Mouse (Mus musculus) heart, postnatal 0 days (tissue): Measurements from ENCODE around the gene Zfp78. TPM values are rescaled to one million over a fixed set of nuclear protein-coding genes. Genes with fewer than 3 reads are reported as not detected.
A peak's percentile ranks its signal among the peaks of the same experiment; 100 is the strongest.
"Not testable (repeated sequence)": the region's sequence is repeated elsewhere in the genome, so short reads cannot be mapped to it uniquely, and the experiment has no call there.

Experiments used
- ATAC-seq: fragments of 200-750 bp; cut with Nextera tagmentation; 2 replicates; pipeline ENCODE4 v1.8.0; 2017; ENCODE audit warnings: low read depth, moderate number of reproducible peaks, moderate library complexity; ENCODE audit not compliant: insufficient read depth
- DNase-seq: peaks from one replicate; pipeline ENCODE4 v3.0.0-alpha.2; 2016; ENCODE audit warnings: low spot score
- H3K27ac ChIP-seq: fragments of 300-500 bp; sonication (generic); 2 replicates; pipeline ENCODE4 v1.5.1; 2014; ENCODE audit warnings: low read depth, mild to moderate bottlenecking
- H3K27me3 ChIP-seq: fragments of 300-500 bp; sonication (generic); 2 replicates; pipeline ENCODE4 v1.6.1; 2014; ENCODE audit warnings: low read length, mixed read lengths; ENCODE audit not compliant: control insufficient read depth, insufficient read depth
- H3K36me3 ChIP-seq: fragments of 300-500 bp; sonication (generic); replicated peaks from 2 replicates; pipeline ENCODE4 v1.6.1; 2014; ENCODE audit warnings: low read length, mixed read lengths; ENCODE audit not compliant: control insufficient read depth, insufficient read depth
- H3K4me1 ChIP-seq: fragments of 300-500 bp; sonication (generic); 2 replicates; pipeline ENCODE4 v1.6.1; 2014; ENCODE audit warnings: antibody characterized with exemption; ENCODE audit not compliant: control insufficient read depth, insufficient read depth
- H3K4me2 ChIP-seq: fragments of 300-500 bp; sonication (generic); 2 replicates; pipeline ENCODE4 v1.6.1; 2014; ENCODE audit warnings: low read depth, mild to moderate bottlenecking, low read length, moderate library complexity
- H3K4me3 ChIP-seq: fragments of 300-500 bp; sonication (generic); 2 replicates; pipeline ENCODE4 v1.5.1; 2014; ENCODE audit warnings: low read depth, low read length
- H3K9ac ChIP-seq: fragments of 300-500 bp; sonication (generic); replicated peaks from 2 replicates; pipeline ENCODE4 v1.6.1; 2014; ENCODE audit warnings: low read depth, low read length, mixed read lengths
- H3K9me3 ChIP-seq: fragments of 300-500 bp; sonication (generic); replicated peaks from 2 replicates; pipeline ENCODE4 v1.6.1; 2016; ENCODE audit warnings: low read length; ENCODE audit not compliant: control insufficient read depth
- CTCF ChIP-seq: IDR thresholded peaks from 2 replicates; pipeline ENCODE4 v1.5.1; 2016; ENCODE audit warnings: antibody characterized with exemption, control low read depth, low read depth
- EP300 ChIP-seq: IDR thresholded peaks from 2 replicates; pipeline ENCODE4 v1.6.1; 2016; ENCODE audit warnings: antibody characterized with exemption, low read depth
- WGBS: fragments of 180-500 bp; shearing (Covaris S2); extraction: QIAGEN DNeasy Blood & Tissue Kit; methylation state at CpG from one replicate; pipeline ENCODE4 v1.1.7; 2014; 5-methylcytosine and 5-hydroxymethylcytosine counted together
- polyA plus RNA-seq: library from polyadenylated mRNA; unstranded; fragments of >200 nt; fragmentation: Nextera tagmentation; extraction: Ambion mirVana; gene quantifications from 2 replicates; pipeline ENCODE4 v1.2.1, GENCODE M21; 2015
- total RNA-seq: library from RNA; depleted of rRNA; stranded (reverse); fragments of >200 nt; gene quantifications from 2 replicates; pipeline ENCODE4 v1.2.3, GENCODE M21; 2014; ENCODE audit warnings: low replicate concordance

Zfp78 gene
- total and polyA plus RNA-seq, 2 experiments from 2014 or later: 0.11 to 0.94 TPM

DNA sequence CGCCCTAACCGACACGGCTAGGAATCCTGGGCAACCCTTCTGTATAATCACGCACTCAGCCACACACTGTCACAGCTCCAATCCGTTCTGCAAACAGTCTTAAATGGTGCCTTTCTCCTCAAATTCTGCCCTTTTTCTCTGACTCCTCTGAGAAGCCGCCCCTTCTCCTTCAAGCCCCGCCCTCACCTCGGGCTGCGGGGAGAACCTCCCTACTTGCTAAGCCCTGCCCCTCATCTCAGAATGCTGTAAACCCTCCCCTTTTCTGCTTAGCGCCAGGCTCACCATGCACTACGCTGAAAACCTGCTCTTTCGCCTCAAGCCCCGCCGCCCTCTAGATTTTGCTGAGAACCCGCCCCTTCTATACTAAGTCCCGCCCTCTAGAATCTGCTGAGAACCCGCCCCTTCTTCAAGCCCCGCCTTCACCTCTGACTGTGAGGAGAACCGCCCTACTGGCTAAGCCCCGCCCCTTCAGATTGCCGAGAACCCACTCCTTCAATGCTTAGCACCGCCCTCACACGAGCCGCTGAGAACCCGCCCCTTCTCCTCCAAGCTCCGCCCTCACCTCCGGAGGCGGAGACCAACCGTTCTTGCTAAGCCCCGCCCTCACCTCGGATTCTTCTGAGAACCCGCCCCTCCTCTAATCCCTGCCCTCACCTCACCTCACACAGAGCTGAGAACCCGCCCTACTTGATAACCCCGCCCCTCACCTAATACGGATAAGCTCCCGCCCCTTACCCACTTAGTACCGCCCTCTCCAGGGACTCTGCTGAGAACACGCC is 623 bp upstream of the Zfp78 start:
- DNase-seq: peak; percentile 99
- Histone ChIP-seq H3K4me1 (peaks cover 4% of the 10 kb centered on the region; the same call in 1 of the 2 replicates), H3K4me2 (peak overlapping the region; percentile 71), H3K27ac (peak overlapping the region; percentile 80), H3K36me3 (no peaks in the 10 kb centered on the region), H3K27me3 (no peaks in the 10 kb centered on the region), H3K9ac (peak overlapping the region; percentile 55), H3K9me3 (no peaks in the 10 kb centered on the region), H3K4me3 (peak overlapping the region; percentile 53)
- under 1% methylated on average over 37 of the region's 38 CpGs for WGBS
- no peak for TF ChIP-seq CTCF
- peak; percentile 95 for ATAC-seq

DNA sequence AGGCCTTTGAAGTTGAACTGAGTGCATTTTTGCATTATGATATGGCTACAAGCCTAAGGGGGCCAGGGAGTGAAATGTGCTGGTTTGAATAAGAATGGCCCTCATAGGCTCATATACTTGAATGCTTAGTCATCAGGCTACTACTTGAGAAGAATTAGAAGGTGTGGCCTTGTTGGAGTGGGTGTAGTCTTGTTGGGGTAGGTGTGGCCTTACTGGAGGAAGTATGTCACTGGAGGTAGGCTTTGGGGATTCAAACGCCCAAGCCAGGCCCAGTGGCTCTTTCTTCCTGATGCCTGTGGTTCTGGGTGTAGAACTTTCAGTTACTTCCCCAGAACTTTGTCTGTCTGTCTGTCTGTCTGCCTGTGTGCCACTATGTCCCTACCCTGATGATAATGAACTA is 1.7 kb downstream of the Zfp78 start:
- H3K4me1 ChIP-seq: peaks cover 4% of the 10 kb centered on the region; the same call in 1 of the 2 replicates
- no peak overlapping the region for H3K4me3 ChIP-seq
- TF ChIP-seq EP300 (no peak), CTCF (no peak)
- WGBS: 55% methylated on average over 1 of the region's 1 CpGs
- ATAC-seq (no peak), DNase-seq (no peak)
- H3K27me3 ChIP-seq: no peaks in the 10 kb centered on the region
- no peaks in the 10 kb centered on the region for H3K36me3 ChIP-seq
- no peak overlapping the region for H3K4me2 ChIP-seq
- H3K9me3 ChIP-seq: no peaks in the 10 kb centered on the region
- no peak overlapping the region for H3K27ac ChIP-seq
- no peak overlapping the region for H3K9ac ChIP-seq

DNA sequence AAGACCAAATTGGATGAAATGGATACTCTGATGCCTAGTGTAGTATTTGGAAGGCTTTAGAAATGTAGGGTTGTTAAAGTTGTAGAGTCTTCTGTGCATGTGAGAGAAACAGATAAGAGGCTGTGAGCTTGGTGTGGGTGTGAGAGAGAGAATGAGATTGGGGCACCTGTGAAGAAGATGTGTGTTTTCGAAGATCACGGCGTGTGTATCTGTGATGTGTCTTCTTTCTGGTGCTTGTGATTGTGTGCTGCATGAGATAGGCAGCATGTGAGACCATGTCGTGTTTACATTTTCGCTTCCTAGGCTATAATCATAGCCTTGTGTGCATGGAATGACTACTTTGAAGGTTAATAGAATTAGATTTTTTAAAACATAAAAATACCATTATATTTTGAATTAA is 4.1 kb downstream of the Zfp78 start:
- no peaks in the 10 kb centered on the region for H3K27me3 ChIP-seq
- ATAC-seq: no peak
- peaks cover 4% of the 10 kb centered on the region; the same call in 1 of the 2 replicates for H3K4me1 ChIP-seq
- no peaks in the 10 kb centered on the region for H3K9me3 ChIP-seq
- no peaks in the 10 kb centered on the region for H3K36me3 ChIP-seq
- no peak overlapping the region for H3K4me3 ChIP-seq
- H3K27ac ChIP-seq: no peak overlapping the region
- no peak overlapping the region for H3K9ac ChIP-seq
- 86% methylated on average over 5 of the region's 5 CpGs for WGBS
- TF ChIP-seq CTCF (no peak), EP300 (no peak)
- DNase-seq: no peak
- H3K4me2 ChIP-seq: no peak overlapping the region

DNA sequence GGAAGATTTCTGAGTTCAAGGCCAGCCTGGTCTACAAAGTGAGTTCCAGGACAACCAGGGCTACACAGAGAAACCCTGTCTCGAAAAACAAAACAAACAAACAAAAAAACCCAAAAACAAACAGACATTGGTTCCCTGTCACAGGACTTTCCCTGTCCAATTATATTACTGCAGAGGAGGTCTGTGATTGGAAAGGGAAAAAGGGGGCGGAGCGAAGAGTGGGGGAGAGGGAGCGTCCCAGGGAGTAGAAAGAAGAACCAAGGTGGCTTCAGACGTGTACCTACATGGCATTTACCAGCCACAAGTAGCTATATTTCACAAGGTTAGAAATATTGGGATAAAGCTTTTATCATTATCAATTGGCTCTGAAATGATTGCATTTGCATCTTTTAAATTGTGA is 5.1 kb downstream of the Zfp78 start:
- 78% methylated on average over 5 of the region's 5 CpGs for WGBS
- H3K4me1 ChIP-seq, ATAC-seq, H3K9ac ChIP-seq, H3K4me2 ChIP-seq, H3K4me3 ChIP-seq, H3K27ac ChIP-seq, H3K27me3 ChIP-seq, H3K36me3 ChIP-seq, DNase-seq, H3K9me3 ChIP-seq: not testable (repeated sequence)

DNA sequence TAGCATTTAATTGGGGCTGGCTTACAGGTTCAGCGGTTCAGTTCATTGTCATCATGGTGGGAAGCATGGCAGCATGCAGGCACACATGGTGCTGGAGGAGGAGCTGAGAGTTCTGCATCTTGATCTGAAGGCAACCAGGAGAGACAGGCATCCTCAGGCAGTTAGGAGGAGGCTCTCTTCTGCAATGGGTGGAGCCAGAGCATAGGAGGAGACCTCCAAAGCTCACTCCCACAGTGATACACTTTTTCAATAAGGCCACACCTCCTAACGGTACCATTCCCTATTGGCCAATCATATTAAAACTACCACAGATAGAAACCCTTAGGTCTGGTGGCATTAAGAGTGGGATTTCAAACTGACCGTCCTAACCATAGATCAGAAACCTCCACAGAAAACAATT is 6.4 kb downstream of the Zfp78 start:
- no peak overlapping the region for H3K4me3 ChIP-seq
- no peak overlapping the region for H3K4me2 ChIP-seq
- no peaks in the 10 kb centered on the region for H3K9me3 ChIP-seq
- TF ChIP-seq CTCF (no peak), EP300 (no peak)
- no peak overlapping the region for H3K9ac ChIP-seq
- 83% methylated on average over 3 of the region's 3 CpGs for WGBS
- no peak overlapping the region for H3K27ac ChIP-seq
- H3K4me1 ChIP-seq: no peaks in the 10 kb centered on the region
- no peaks in the 10 kb centered on the region for H3K27me3 ChIP-seq
- ATAC-seq (no peak), DNase-seq (no peak)
- H3K36me3 ChIP-seq: peaks cover 5% of the 10 kb centered on the region; the same call in 1 of the 2 replicates

DNA sequence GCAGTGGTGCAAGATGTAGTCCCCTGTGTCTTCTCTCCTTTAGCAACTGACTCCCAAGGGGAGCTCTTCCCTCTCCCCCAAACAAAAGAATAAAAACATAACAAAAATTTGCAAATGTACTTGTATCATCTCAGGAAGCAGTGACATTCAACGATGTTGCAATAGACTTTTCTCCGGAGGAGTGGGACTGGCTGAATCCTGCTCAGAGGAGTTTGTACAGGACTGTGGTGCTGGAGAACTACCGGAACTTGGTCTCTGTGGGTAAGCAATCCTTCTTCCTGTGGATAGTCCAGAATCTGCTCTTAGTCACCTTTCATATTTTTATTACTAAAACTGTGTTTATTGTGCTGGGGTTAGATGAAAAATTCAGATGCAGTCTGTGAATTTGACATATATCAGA is 9.9 kb downstream of the Zfp78 start:
- H3K27ac ChIP-seq: no peak overlapping the region
- WGBS: 81% methylated on average over 3 of the region's 3 CpGs
- H3K27me3 ChIP-seq: no peaks in the 10 kb centered on the region
- H3K4me3 ChIP-seq: no peak overlapping the region
- H3K4me2 ChIP-seq: no peak overlapping the region
- no peaks in the 10 kb centered on the region for H3K4me1 ChIP-seq
- no peak for ATAC-seq
- H3K36me3 ChIP-seq: peaks cover 5% of the 10 kb centered on the region; the same call in 1 of the 2 replicates
- DNase-seq: no peak
- no peaks in the 10 kb centered on the region for H3K9me3 ChIP-seq
- TF ChIP-seq EP300: no peak
- no peak for TF ChIP-seq CTCF
- no peak overlapping the region for H3K9ac ChIP-seq
